Mouse (Mus musculus) leukemia stem cell, adult 10-12 weeks (primary cell): ENCODE results near the gene Sox18. TPM values are rescaled to one million over a fixed set of nuclear protein-coding genes. Genes with fewer than 3 reads are reported as not detected.

Experiments used
- polyA plus RNA-seq: library from polyadenylated mRNA; stranded (reverse); fragments of >175 nt; gene quantifications from 2 replicates; pipeline ENCODE4 v1.2.3, GENCODE M21; 2012; ENCODE audit warnings: low replicate concordance

The Sox18 gene
- 18.1 and 21.4 TPM in 2 replicates for polyA plus RNA-seq

DNA sequence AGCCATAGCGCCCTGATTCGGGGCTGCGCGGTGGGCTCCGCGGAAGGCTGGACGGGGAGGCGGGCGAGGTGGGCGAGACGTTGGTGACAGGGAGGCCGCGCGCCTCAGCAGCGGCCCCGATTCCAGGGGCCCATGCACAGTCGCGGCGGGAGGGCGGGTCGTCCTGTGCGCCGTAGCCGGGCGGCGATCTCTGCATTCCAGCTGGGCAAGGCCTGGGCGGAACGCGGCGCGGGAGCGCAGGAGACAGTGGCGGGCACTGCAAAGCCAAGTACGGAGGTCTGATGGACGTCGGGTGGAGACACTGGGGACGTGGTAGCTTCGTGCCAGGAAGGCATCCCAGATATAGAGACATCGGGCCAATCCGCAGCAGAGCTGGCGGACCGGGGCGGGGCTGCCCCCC, at the start of gene Sox18:
Gene Sox18, minus strand, starts transcription at position 315 of the 400 bp plus-strand sequence.

DNA sequence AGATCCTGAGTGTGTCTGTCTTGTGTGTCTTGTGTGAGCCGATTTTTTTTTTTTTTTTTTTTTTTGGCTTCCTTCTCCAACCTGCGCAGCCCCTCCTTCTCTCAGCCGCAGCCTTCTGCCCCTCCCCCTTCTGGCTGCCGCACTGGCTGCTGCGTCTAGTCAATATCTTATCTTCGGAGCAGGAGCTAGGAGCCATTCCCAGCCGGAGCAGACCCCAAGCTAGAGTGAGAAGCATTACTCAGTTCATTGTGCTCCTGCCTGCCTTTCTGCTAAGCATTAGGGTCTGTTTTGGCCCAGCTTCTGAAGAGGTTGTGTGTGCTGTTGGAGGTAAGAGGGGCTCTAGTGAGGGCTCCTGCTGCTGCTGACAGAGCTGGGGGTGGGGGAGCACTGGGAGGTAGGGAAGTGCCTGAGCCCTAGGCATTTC, 43.5 kb upstream of the Sox18 start, which contains the start of gene Oprl1:
Gene Oprl1, plus strand, starts transcription at position 114 of the 424 bp plus-strand sequence.

DNA sequence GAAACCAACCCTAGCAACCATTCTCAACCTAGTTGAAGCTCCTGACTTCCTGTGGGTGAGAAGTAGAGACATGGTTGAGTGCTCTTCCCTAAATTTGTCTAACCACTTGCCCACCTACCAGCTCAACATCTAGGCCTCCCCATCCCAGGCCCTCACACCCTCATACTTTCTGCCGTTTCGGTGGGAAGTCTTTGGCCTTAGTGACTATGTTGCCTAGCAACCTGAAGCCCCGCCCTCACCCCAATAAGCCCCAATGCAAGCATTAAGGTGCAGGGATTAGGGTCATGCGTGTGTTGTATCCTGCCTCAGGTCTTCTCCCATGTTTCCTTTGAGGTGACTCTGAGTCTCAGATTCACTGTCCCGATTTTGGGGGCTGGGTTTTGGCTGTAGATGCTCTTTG, 26.8 kb upstream of the Sox18 start, which contains the start of gene Lkaaear1:
Gene Lkaaear1, minus strand, starts transcription at position 202 of the 400 bp plus-strand sequence.

DNA sequence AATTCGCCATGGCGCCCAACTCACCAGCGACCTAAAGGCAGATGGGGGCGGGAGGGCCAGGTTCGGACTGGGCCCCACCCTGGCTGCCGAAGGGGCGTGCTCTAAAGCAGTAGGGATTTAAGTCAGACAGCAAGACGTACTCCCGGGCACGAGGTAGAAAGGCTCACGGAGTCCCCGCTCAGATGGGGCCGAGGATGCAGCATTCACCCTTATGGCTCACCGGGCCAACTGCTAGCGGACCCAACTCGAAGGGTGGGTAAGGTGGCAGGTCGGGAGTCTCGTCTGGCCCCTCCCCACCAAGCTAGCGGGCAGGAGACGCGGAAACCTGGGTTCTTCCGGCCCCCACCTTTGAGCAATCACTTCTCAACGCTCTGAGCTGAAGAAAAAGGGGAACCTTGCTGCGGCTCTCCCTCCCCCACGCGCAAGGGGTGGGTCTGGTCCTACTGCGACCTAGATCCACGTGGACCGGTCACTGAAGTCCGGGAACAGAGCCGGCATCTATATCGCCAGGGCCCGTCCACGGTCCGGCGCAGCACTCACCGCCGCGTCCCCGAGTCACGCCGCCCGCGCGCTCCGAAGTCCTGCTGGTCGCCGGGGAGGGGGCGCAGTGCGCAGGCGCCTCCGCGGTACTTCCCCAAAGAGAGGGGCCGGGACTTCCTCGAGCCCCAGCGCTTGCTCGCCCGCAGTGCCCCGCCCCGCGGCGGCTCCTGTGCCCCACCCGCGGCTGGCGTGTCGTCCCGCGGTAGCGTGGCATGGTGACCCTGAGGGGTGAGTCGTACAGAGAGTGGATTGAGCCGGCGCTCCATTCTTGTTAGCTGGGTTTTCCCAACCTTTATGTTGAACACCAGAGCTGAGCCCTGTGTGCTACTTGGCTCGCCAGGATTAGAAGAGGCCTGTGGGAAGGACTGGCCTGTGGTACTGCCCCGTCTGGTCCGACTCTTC, 22.2 kb upstream of the Sox18 start, which contains the start of gene Rgs19:
Gene Rgs19, minus strand, starts transcription at position 639 of the 942 bp plus-strand sequence.

DNA sequence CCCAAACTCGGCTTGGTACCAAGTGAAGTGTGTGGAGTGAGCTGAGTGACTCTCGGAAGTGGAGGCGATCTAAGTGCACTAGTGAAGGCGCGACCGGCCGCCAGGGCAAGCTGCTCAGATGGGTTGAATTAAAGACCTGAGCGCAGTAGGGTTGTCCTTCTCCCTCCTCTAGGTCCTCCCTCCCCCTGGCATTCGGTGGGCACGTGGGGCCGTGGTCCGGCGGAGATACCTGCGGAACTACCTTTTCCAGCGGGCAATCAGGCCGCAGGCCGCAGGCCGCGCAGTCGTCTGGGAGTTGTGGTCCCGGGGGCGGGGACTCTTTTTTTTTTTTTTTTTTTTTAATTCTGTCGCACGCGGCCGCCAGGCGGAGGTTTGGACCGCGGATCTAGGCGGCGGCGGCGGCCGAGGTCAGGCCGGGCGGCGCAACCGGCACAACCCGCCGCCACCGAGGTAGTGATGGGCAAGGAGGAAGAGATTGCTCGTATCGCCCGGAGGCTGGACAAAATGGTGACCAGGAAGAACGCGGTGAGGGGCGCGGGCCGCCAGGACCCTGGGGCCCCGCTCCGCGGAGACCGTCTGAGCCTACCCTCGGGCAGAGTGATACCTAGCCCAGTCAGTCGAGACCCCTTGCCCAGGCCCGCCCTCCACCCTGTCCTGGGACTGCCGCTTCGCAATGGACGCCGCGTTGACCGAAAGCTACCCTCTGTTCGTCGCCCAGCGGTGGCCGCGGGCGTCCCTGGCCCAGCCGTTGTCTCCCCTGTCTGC, 8.7 kb upstream of the Sox18 start, which contains the start of gene Tcea2:
Gene Tcea2, plus strand, starts transcription at position 360 of the 765 bp plus-strand sequence.

DNA sequence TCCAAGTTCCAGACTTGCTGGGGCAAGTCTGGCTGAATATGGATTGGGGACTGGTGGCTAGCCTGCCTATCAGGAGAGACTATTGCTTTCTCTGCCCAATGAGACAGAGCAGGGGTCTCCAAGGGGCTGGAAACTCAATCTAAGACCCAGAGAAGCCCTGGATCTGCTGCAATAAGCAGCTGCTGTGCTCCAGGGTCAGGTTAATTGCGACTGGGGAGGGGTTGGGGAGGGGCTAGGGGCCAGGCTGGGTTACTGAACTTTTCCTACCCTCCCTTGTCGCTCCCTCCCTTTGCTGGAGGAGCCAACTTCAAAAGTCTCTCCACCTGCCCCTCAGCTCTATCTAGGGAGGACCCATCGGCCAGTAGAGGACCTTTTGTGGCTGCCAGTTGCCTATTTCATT, 14.7 kb downstream of the Sox18 start, which contains the start of gene Gm29797:
Gene Gm29797, plus strand, starts transcription at position 301 of the 400 bp plus-strand sequence.

Other genes with a start within 250 kb of the Sox18 start
- gene Zbtb46, start 212.2 kb downstream of the Sox18 start, polyA plus RNA-seq = 5.7 and 8.6 TPM in 2 replicates
- gene Abhd16b, start 178.4 kb downstream of the Sox18 start, polyA plus RNA-seq = 0.13 TPM in 1 of 2 replicates, not detected in the other
- gene Tpd52l2, start 174.5 kb downstream of the Sox18 start, polyA plus RNA-seq = 4.8 and 42.6 TPM in 2 replicates
- gene Dnajc5, start 151.2 kb downstream of the Sox18 start, polyA plus RNA-seq = 35.7 and 46.0 TPM in 2 replicates
- 57.4 and 68.8 TPM in 2 replicates for gene Uckl1, start 86.7 kb downstream of the Sox18 start, polyA plus RNA-seq
- gene Prpf6, start 79.8 kb downstream of the Sox18 start, polyA plus RNA-seq = 6.2 and 14.6 TPM in 2 replicates
- 31.7 and 74.3 TPM in 2 replicates for gene Zfp512b, start 78.8 kb downstream of the Sox18 start, polyA plus RNA-seq
- 2.7 and 4.1 TPM in 2 replicates for gene Samd10, start 72.4 kb downstream of the Sox18 start, polyA plus RNA-seq
- gene Gm29797, start 14.6 kb downstream of the Sox18 start, polyA plus RNA-seq = not detected in 2 replicates
- 2.7 and 6.8 TPM in 2 replicates for gene Tcea2, start 8.7 kb upstream of the Sox18 start, polyA plus RNA-seq
- 21.6 and 66.2 TPM in 2 replicates for gene Rgs19, start 22.3 kb upstream of the Sox18 start, polyA plus RNA-seq
- gene Lkaaear1, start 26.8 kb upstream of the Sox18 start, polyA plus RNA-seq = not detected in 2 replicates
- gene Oprl1, start 43.4 kb upstream of the Sox18 start, polyA plus RNA-seq = not detected in 2 replicates
- not detected in 2 replicates for gene Myt1, start 91.7 kb upstream of the Sox18 start, polyA plus RNA-seq
- 2.9 and 12.9 TPM in 2 replicates for gene Pcmtd2, start 166.2 kb upstream of the Sox18 start, polyA plus RNA-seq
- gene Polr3k, start 192.7 kb upstream of the Sox18 start, polyA plus RNA-seq = 4.5 TPM in 1 of 2 replicates, not detected in the other